Mouse (Mus musculus): Measurements from ENCODE around the gene Chd2. TPM values are rescaled to one million over a fixed set of nuclear protein-coding genes. Genes with fewer than 3 reads are reported as not detected.

The Chd2 gene
- polyA plus RNA-seq, 1 experiment from 2014 or later = 61.7 TPM

- 0 out of 2 replicates have a peak overlapping the region, but pooled peaks have one; percentile 4 for H3K27ac ChIP-seq
- 57% methylated on average over 1 of the region's 1 CpGs for WGBS
- H3K4me1 ChIP-seq = peaks cover 56% of the 10 kb centered on the region
- H3K9me3 ChIP-seq (replicated peaks) = no peaks in the 10 kb centered on the region
- peak; percentile 47 for ATAC-seq (replicated peaks; ENCODE audit: low FRiP score)
- H3K9ac ChIP-seq = no peak overlapping the region
- H3K36me3 ChIP-seq = peaks cover 20% of the 10 kb centered on the region
- no peak overlapping the region for H3K4me3 ChIP-seq (replicated peaks)
- no peak overlapping the region for H3K4me2 ChIP-seq
- H3K27me3 ChIP-seq = no peaks in the 10 kb centered on the region
Measured at GRCm38 (mm10) chr7:73402671-73403070, 139.0 kb downstream of the Chd2 start.

GRCm38 (mm10) chr7:73402106-73402505 lies 139.5 kb downstream of the Chd2 start:
- H3K4me3 ChIP-seq (replicated peaks) = no peak overlapping the region
- no peak overlapping the region for H3K9ac ChIP-seq
- no peaks in the 10 kb centered on the region for H3K27me3 ChIP-seq
- H3K36me3 ChIP-seq = peaks cover 20% of the 10 kb centered on the region
- no peaks in the 10 kb centered on the region for H3K9me3 ChIP-seq (replicated peaks)
- 53% methylated on average over 2 of the region's 2 CpGs for WGBS
- ATAC-seq (replicated peaks; ENCODE audit: low FRiP score) = no peak
- H3K27ac ChIP-seq = no peak overlapping the region
- H3K4me1 ChIP-seq = peaks cover 62% of the 10 kb centered on the region
- no peak overlapping the region for H3K4me2 ChIP-seq

- Histone ChIP-seq H3K4me1 (peaks cover 74% of the 10 kb centered on the region), H3K27ac (peak overlapping the region; percentile 65; the same call in 1 of the 2 replicates), H3K27me3 (peaks cover 5% of the 10 kb centered on the region; the same call in 1 of the 2 replicates), H3K4me2 (peak overlapping the region; percentile 74), H3K36me3 (peaks cover 3% of the 10 kb centered on the region; the same call in 1 of the 2 replicates), H3K9me3 (replicated peaks) (no peaks in the 10 kb centered on the region), H3K4me3 (replicated peaks) (peak overlapping the region; percentile 41), H3K9ac (peak overlapping the region; percentile 5; the same call in 1 of the 2 replicates)
- 13% methylated on average over 20 of the region's 20 CpGs for WGBS
- peak; percentile 73 for ATAC-seq (replicated peaks; ENCODE audit: low FRiP score)
Measured at GRCm38 (mm10) chr7:73400051-73400916, 141.3 kb downstream of the Chd2 start.

GRCm38 (mm10) chr7:73399501-73400044 lies 142.1 kb downstream of the Chd2 start:
- H3K4me3 ChIP-seq (replicated peaks) = peak overlapping the region; percentile 41
- peak overlapping the region; percentile 65; the same call in 1 of the 2 replicates for H3K27ac ChIP-seq
- no peaks in the 10 kb centered on the region for H3K9me3 ChIP-seq (replicated peaks)
- no peaks in the 10 kb centered on the region for H3K36me3 ChIP-seq
- peak overlapping the region; percentile 5; the same call in 1 of the 2 replicates for H3K9ac ChIP-seq
- H3K4me2 ChIP-seq = peak overlapping the region; percentile 74
- peaks cover 5% of the 10 kb centered on the region; the same call in 1 of the 2 replicates for H3K27me3 ChIP-seq
- H3K4me1 ChIP-seq = peaks cover 80% of the 10 kb centered on the region
- peak; percentile 62 for ATAC-seq (replicated peaks; ENCODE audit: low FRiP score)
- WGBS = 2% methylated on average over 19 of the region's 19 CpGs

- Histone ChIP-seq H3K27me3 (peaks cover 5% of the 10 kb centered on the region; the same call in 1 of the 2 replicates), H3K4me3 (replicated peaks) (peak overlapping the region; percentile 41), H3K4me1 (peaks cover 84% of the 10 kb centered on the region), H3K9me3 (replicated peaks) (no peaks in the 10 kb centered on the region), H3K4me2 (peak overlapping the region; percentile 74), H3K36me3 (no peaks in the 10 kb centered on the region), H3K9ac (peak overlapping the region; percentile 0; the same call in 1 of the 2 replicates), H3K27ac (peak overlapping the region; percentile 65; the same call in 1 of the 2 replicates)
- peak; percentile 6; the same call in 1 of the 2 replicates for ATAC-seq (replicated peaks; ENCODE audit: low FRiP score)
- WGBS = 10% methylated on average over 19 of the region's 19 CpGs
Measured at GRCm38 (mm10) chr7:73398806-73399442, 142.7 kb downstream of the Chd2 start.

GRCm38 (mm10) chr7:73398319-73398718 lies 143.3 kb downstream of the Chd2 start:
- WGBS = 9% methylated on average over 11 of the region's 11 CpGs
- Histone ChIP-seq H3K9me3 (replicated peaks) (no peaks in the 10 kb centered on the region), H3K9ac (peak overlapping the region; percentile 0; the same call in 1 of the 2 replicates), H3K36me3 (no peaks in the 10 kb centered on the region), H3K27ac (no peak overlapping the region), H3K4me1 (peaks cover 84% of the 10 kb centered on the region), H3K4me3 (replicated peaks) (peak overlapping the region; percentile 41), H3K4me2 (peak overlapping the region; percentile 74), H3K27me3 (peaks cover 5% of the 10 kb centered on the region; the same call in 1 of the 2 replicates)
- ATAC-seq (replicated peaks; ENCODE audit: low FRiP score) = no peak

GRCm38 (mm10) chr7:73394013-73394409 lies 147.6 kb downstream of the Chd2 start:
- 38% methylated on average over 4 of the region's 4 CpGs for WGBS
- Histone ChIP-seq H3K4me2 (peak overlapping the region; percentile 91), H3K4me3 (replicated peaks) (peak overlapping the region; percentile 74), H3K36me3 (no peaks in the 10 kb centered on the region), H3K9me3 (replicated peaks) (no peaks in the 10 kb centered on the region), H3K4me1 (peaks cover 74% of the 10 kb centered on the region), H3K9ac (peak overlapping the region; percentile 11; the same call in 1 of the 2 replicates), H3K27me3 (peaks cover 13% of the 10 kb centered on the region), H3K27ac (peak overlapping the region; percentile 95; the same call in 1 of the 2 replicates)
- ATAC-seq (replicated peaks; ENCODE audit: low FRiP score) = no peak

- Histone ChIP-seq H3K36me3 (no peaks in the 10 kb centered on the region), H3K9me3 (replicated peaks) (no peaks in the 10 kb centered on the region), H3K27ac (peak overlapping the region; percentile 95), H3K9ac (peak overlapping the region; percentile 89; the same call in 1 of the 2 replicates), H3K4me1 (peaks cover 68% of the 10 kb centered on the region), H3K4me3 (replicated peaks) (peak overlapping the region; percentile 74), H3K27me3 (peaks cover 13% of the 10 kb centered on the region), H3K4me2 (peak overlapping the region; percentile 91)
- WGBS = 24% methylated on average over 9 of the region's 9 CpGs
- no peak for ATAC-seq (replicated peaks; ENCODE audit: low FRiP score)
Measured at GRCm38 (mm10) chr7:73393307-73394012, 148.2 kb downstream of the Chd2 start.

GRCm38 (mm10) chr7:73392359-73392758 lies 149.3 kb downstream of the Chd2 start:
- under 1% methylated on average over 9 of the region's 9 CpGs for WGBS
- Histone ChIP-seq H3K4me2 (peak overlapping the region; percentile 91), H3K27me3 (peaks cover 13% of the 10 kb centered on the region), H3K36me3 (no peaks in the 10 kb centered on the region), H3K9me3 (replicated peaks) (no peaks in the 10 kb centered on the region), H3K9ac (peak overlapping the region; percentile 89), H3K27ac (peak overlapping the region; percentile 95), H3K4me1 (peaks cover 57% of the 10 kb centered on the region), H3K4me3 (replicated peaks) (peak overlapping the region; percentile 74)
- ATAC-seq (replicated peaks; ENCODE audit: low FRiP score) = no peak

GRCm38 (mm10) chr7:73391518-73392321 lies 149.9 kb downstream of the Chd2 start:
- Histone ChIP-seq H3K27ac (peak overlapping the region; percentile 95), H3K4me1 (peaks cover 53% of the 10 kb centered on the region), H3K4me3 (replicated peaks) (peak overlapping the region; percentile 74), H3K9ac (peak overlapping the region; percentile 89), H3K4me2 (peak overlapping the region; percentile 91), H3K36me3 (no peaks in the 10 kb centered on the region), H3K9me3 (replicated peaks) (no peaks in the 10 kb centered on the region), H3K27me3 (peaks cover 13% of the 10 kb centered on the region)
- ATAC-seq (replicated peaks; ENCODE audit: low FRiP score) = peak; percentile 34
- WGBS = under 1% methylated on average over 39 of the region's 39 CpGs
